Comparison of ENCODE assay signal across 7 mouse cellular contexts in genomic region chr8:71900666-71901065, GRCm38 (mm10). TPM values are rescaled to one million over a fixed set of nuclear protein-coding genes. Genes with fewer than 3 reads are reported as not detected.
A peak's percentile ranks its signal among the peaks of the same experiment; 100 is the strongest.
DNase-seq lines count a peak whose midpoint lies in the region; ATAC-seq and TF ChIP-seq lines count a peak whose summit lies in the region.
"Not testable (repeated sequence)": the region's sequence is repeated elsewhere in the genome, so short reads cannot be mapped to it uniquely, and the experiment has no call there.

No protein-coding gene starts in this region.

- peak; percentile 57; the same call in 1 of the 2 replicates for ATAC-seq in hindbrain, embryonic 13.5 days (ENCODE audit: low FRiP score)
- peak; percentile 49; the same call in 1 of the 2 replicates for ATAC-seq in lung, embryonic 14.5 days (ENCODE audit: insufficient read depth)
- ATAC-seq in midbrain, embryonic 13.5 days, result 0 out of 2 replicates have a peak, but pooled peaks have one; percentile 24
- ATAC-seq in neural tube, embryonic 12.5 days (ENCODE audit: low FRiP score, low read depth), result 0 out of 2 replicates have a peak, but pooled peaks have one; percentile 44

- peak overlapping the region; percentile 98 for H3K27ac ChIP-seq in ES-Bruce4 (ENCODE audit: insufficient read depth, low read length)
- H3K27ac ChIP-seq in ES-E14 (ENCODE audit: insufficient read depth, low read depth, low read length, poor library complexity, severe bottlenecking), result peak overlapping the region; percentile 87
- not testable (repeated sequence) for H3K27ac ChIP-seq in hindbrain, embryonic 13.5 days; lung, embryonic 14.5 days (ENCODE audit: low read depth); midbrain, embryonic 13.5 days; neural tube, embryonic 12.5 days

- H3K4me1 ChIP-seq in ES-Bruce4 (ENCODE audit: control insufficient read depth, insufficient read depth, low read length); ES-E14 (ENCODE audit: control insufficient read depth in 2 of 2, insufficient read depth in 2 of 2, low read length in 2 of 2, poor library complexity in 1 of 2); hindbrain, embryonic 13.5 days (replicated peaks); lung, embryonic 14.5 days (ENCODE audit: insufficient read depth); midbrain, embryonic 13.5 days (replicated peaks); neural tube, embryonic 12.5 days: not testable (repeated sequence)

- DNase-seq in ES-E14 (ENCODE audit: low read depth, low spot score); lung, embryonic 14.5 days: not testable (repeated sequence)
- peak; percentile 72 for DNase-seq in ZHBTc4 (ENCODE audit: low read depth, low spot score)

- not testable (repeated sequence) for H3K27me3 ChIP-seq in ES-Bruce4 (ENCODE audit: control insufficient read depth, insufficient read depth, low read length, poor library complexity, severe bottlenecking); lung, embryonic 14.5 days (ENCODE audit: insufficient read depth, low read length); midbrain, embryonic 13.5 days; neural tube, embryonic 12.5 days (replicated peaks)
- H3K27me3 ChIP-seq in hindbrain, embryonic 13.5 days, result peaks cover 10% of the 10 kb centered on the region

- in situ Hi-C loops in ES-E14 (cut with MboI; ENCODE audit: low sequenced_read_pairs in 2 of 2, unreplicated experiment in 2 of 2), result not testable (repeated sequence)

- H3K36me3 ChIP-seq in ES-Bruce4 (ENCODE audit: control insufficient read depth, insufficient read depth, low read length, poor library complexity, severe bottlenecking); ES-E14 (ENCODE audit: control insufficient read depth, insufficient read depth, low read length, poor library complexity, severe bottlenecking); hindbrain, embryonic 13.5 days; lung, embryonic 14.5 days (ENCODE audit: insufficient read depth); midbrain, embryonic 13.5 days; neural tube, embryonic 12.5 days: not testable (repeated sequence)

- not testable (repeated sequence) for H3K4me2 ChIP-seq in hindbrain, embryonic 13.5 days; lung, embryonic 14.5 days; midbrain, embryonic 13.5 days (replicated peaks); neural tube, embryonic 12.5 days (replicated peaks)

- H3K9ac ChIP-seq in ES-Bruce4 (ENCODE audit: low read depth, poor library complexity, severe bottlenecking); hindbrain, embryonic 13.5 days; lung, embryonic 14.5 days; midbrain, embryonic 13.5 days (replicated peaks); neural tube, embryonic 12.5 days: not testable (repeated sequence)
- peak overlapping the region; percentile 48; the same call in 1 of the 2 replicates for H3K9ac ChIP-seq in ES-E14 (ENCODE audit: insufficient read depth, low read depth, low read length, poor library complexity, severe bottlenecking)

- TF ChIP-seq POLR2A in ES-Bruce4 (IDR thresholded peaks at IDR 0.05; ENCODE audit: insufficient read depth, low read length), result peak; percentile 24

- TF ChIP-seq CTCF in ES-Bruce4 (IDR thresholded peaks at IDR 0.05; ENCODE audit: low read depth, low read length); lung, embryonic 14.5 days (IDR thresholded peaks at IDR 0.05; ENCODE audit: low read depth): not testable (repeated sequence)

- H3K9me3 ChIP-seq in ES-Bruce4 (replicated peaks; ENCODE audit: control insufficient read depth, insufficient read depth, low read length, poor library complexity, severe bottlenecking), result peaks cover 15% of the 10 kb centered on the region
- not testable (repeated sequence) for H3K9me3 ChIP-seq in ES-E14 (ENCODE audit: control insufficient read depth, insufficient read depth, low read depth, low read length); hindbrain, embryonic 13.5 days; lung, embryonic 14.5 days (ENCODE audit: low read depth, low read length); midbrain, embryonic 13.5 days; neural tube, embryonic 12.5 days

- not testable (repeated sequence) for TF ChIP-seq EP300 in ES-Bruce4 (IDR thresholded peaks at IDR 0.05; ENCODE audit: insufficient read depth, low read depth, low read length)

- H3K4me3 ChIP-seq in ES-Bruce4 (ENCODE audit: low read depth, low read length) (peak overlapping the region; percentile 62), ES-E14 (ENCODE audit: insufficient read depth in 1 of 2, low read depth in 1 of 2, low read length in 2 of 2, poor library complexity in 1 of 2, severe bottlenecking in 1 of 2) (peak overlapping the region; percentile 39 to 54; a peak in 3 of 4 replicates)
- H3K4me3 ChIP-seq in hindbrain, embryonic 13.5 days; lung, embryonic 14.5 days (ENCODE audit: low read depth, low read length); midbrain, embryonic 13.5 days (replicated peaks); neural tube, embryonic 12.5 days: not testable (repeated sequence)

- WGBS in hindbrain, embryonic 13.5 days, result 42% methylated on average over 11 of the region's 11 CpGs
- WGBS in lung, embryonic 14.5 days, result 44% methylated on average over 11 of the region's 11 CpGs
- 26% methylated on average over 11 of the region's 11 CpGs for WGBS in midbrain, embryonic 13.5 days
- 45% methylated on average over 11 of the region's 11 CpGs for WGBS in neural tube, embryonic 12.5 days

RNA-seq across cellular contexts. Expression of gene Zfp882, which starts 7.7 kb away (rescaled TPM):
- polyA plus RNA-seq in ES-Bruce4 (2011; ENCODE audit: insufficient read depth, insufficient read length, low read depth, missing spikeins), result 5.8 and 7.0 TPM in 2 replicates
- 6.7 and 7.1 TPM in 2 replicates for total RNA-seq in ES-E14 (2012; rRNA removed)
- 16.5 and 17.8 TPM in 2 replicates for polyA plus RNA-seq in hindbrain, embryonic 13.5 days (2015; fragmentation: Nextera tagmentation; extraction: Ambion mirVana)
- polyA plus RNA-seq in lung, embryonic 14.5 days (2014; fragmentation: Nextera tagmentation; extraction: Ambion mirVana), result 5.2 and 5.4 TPM in 2 replicates
- 19.8 and 21.4 TPM in 2 replicates for polyA plus RNA-seq in midbrain, embryonic 13.5 days (2015; fragmentation: Nextera tagmentation; extraction: Ambion mirVana)
- 11.3 and 12.4 TPM in 2 replicates for polyA plus RNA-seq in neural tube, embryonic 12.5 days (2016; fragmentation: Nextera tagmentation; extraction: Ambion mirVana)

RNA-seq across cellular contexts. Expression of gene Zfp617, which starts 7.8 kb away (rescaled TPM):
- polyA plus RNA-seq in ES-Bruce4 (2011; ENCODE audit: insufficient read depth, insufficient read length, low read depth, missing spikeins), result 20.4 and 21.9 TPM in 2 replicates
- total RNA-seq in ES-E14 (2012; rRNA removed), result 15.1 and 16.0 TPM in 2 replicates
- polyA plus RNA-seq in hindbrain, embryonic 13.5 days (2015; fragmentation: Nextera tagmentation; extraction: Ambion mirVana), result 34.9 and 38.9 TPM in 2 replicates
- 25.3 and 25.9 TPM in 2 replicates for polyA plus RNA-seq in lung, embryonic 14.5 days (2014; fragmentation: Nextera tagmentation; extraction: Ambion mirVana)
- 39.1 and 42.0 TPM in 2 replicates for polyA plus RNA-seq in midbrain, embryonic 13.5 days (2015; fragmentation: Nextera tagmentation; extraction: Ambion mirVana)
- polyA plus RNA-seq in neural tube, embryonic 12.5 days (2016; fragmentation: Nextera tagmentation; extraction: Ambion mirVana), result 30.6 and 33.8 TPM in 2 replicates

RNA-seq across cellular contexts. Expression of gene Zfp709, which starts 18.8 kb away (rescaled TPM):
- polyA plus RNA-seq in ES-Bruce4 (2011; ENCODE audit: insufficient read depth, insufficient read length, low read depth, missing spikeins), result 2.5 and 2.7 TPM in 2 replicates
- 3.2 and 3.9 TPM in 2 replicates for total RNA-seq in ES-E14 (2012; rRNA removed)
- 8.2 and 8.7 TPM in 2 replicates for polyA plus RNA-seq in hindbrain, embryonic 13.5 days (2015; fragmentation: Nextera tagmentation; extraction: Ambion mirVana)
- polyA plus RNA-seq in lung, embryonic 14.5 days (2014; fragmentation: Nextera tagmentation; extraction: Ambion mirVana), result 7.1 and 8.2 TPM in 2 replicates
- 7.7 and 8.1 TPM in 2 replicates for polyA plus RNA-seq in midbrain, embryonic 13.5 days (2015; fragmentation: Nextera tagmentation; extraction: Ambion mirVana)
- polyA plus RNA-seq in neural tube, embryonic 12.5 days (2016; fragmentation: Nextera tagmentation; extraction: Ambion mirVana), result 6.0 TPM in 2 replicates

RNA-seq across cellular contexts. Expression of gene Zfp961, which starts 50.2 kb away (rescaled TPM):
- polyA plus RNA-seq in ES-Bruce4 (2011; ENCODE audit: insufficient read depth, insufficient read length, low read depth, missing spikeins), result 34.7 and 34.8 TPM in 2 replicates
- total RNA-seq in ES-E14 (2012; rRNA removed), result 50.8 and 79.0 TPM in 2 replicates
- 15.1 and 16.9 TPM in 2 replicates for polyA plus RNA-seq in hindbrain, embryonic 13.5 days (2015; fragmentation: Nextera tagmentation; extraction: Ambion mirVana)
- 25.7 and 26.2 TPM in 2 replicates for polyA plus RNA-seq in lung, embryonic 14.5 days (2014; fragmentation: Nextera tagmentation; extraction: Ambion mirVana)
- 16.5 and 18.8 TPM in 2 replicates for polyA plus RNA-seq in midbrain, embryonic 13.5 days (2015; fragmentation: Nextera tagmentation; extraction: Ambion mirVana)
- polyA plus RNA-seq in neural tube, embryonic 12.5 days (2016; fragmentation: Nextera tagmentation; extraction: Ambion mirVana), result 15.1 and 16.0 TPM in 2 replicates
